Mouse (Mus musculus): ENCODE data around the gene Scyl1.

DNA sequence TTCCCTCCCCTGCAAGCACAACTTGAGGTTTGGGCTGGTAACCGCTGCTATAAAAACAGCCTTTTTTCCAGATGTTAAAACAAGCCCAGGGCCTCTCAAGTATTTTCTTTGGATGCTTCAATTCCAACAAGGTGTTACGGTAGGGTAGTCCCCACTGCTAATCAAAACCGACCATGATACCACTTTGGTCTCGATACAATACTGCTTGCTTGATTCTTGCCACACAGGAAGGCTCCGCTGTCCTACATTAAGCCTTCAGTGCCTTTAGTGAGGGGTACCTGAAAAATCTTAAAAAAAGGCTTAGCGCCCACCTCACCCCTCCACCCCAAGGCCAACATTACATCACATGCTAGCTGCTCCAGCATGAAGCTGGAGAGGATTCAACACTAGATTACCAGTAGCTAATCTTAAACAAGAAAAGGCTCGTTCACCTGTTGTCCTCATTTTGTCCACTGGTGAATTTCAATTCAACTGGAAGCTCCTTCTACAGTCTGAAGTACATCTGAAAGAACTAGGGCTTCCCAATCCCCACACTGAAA, 25.4 kb upstream of the Scyl1 start:
- TF ChIP-seq CTCF (IDR thresholded peaks at IDR 0.05; ENCODE audit: low read depth, low read length): no peak
- TF ChIP-seq POLR2A (IDR thresholded peaks at IDR 0.05; ENCODE audit: extremely low read depth, insufficient read depth, low read length): no peak
